Mouse (Mus musculus) lung, postnatal 0 days (tissue): ENCODE results near the gene Rev1.

Source experiments
- CTCF ChIP-seq: IDR thresholded peaks from 2 replicates; pipeline ENCODE4 v1.5.1; 2016; ENCODE audit warnings: antibody characterized with exemption, mild to moderate bottlenecking
- EP300 ChIP-seq: IDR thresholded peaks from 2 replicates; pipeline ENCODE4 v1.6.1; 2016; ENCODE audit warnings: antibody characterized with exemption, mild to moderate bottlenecking, control low read depth

- TF ChIP-seq CTCF, result no peak
- no peak for TF ChIP-seq EP300
These were observed 2.6 kb downstream of the Rev1 start for GRCm38 (mm10) chr1:38127036-38127435.
